ENCODE assay signal across 1 mouse cellular context in the genomic region with DNA sequence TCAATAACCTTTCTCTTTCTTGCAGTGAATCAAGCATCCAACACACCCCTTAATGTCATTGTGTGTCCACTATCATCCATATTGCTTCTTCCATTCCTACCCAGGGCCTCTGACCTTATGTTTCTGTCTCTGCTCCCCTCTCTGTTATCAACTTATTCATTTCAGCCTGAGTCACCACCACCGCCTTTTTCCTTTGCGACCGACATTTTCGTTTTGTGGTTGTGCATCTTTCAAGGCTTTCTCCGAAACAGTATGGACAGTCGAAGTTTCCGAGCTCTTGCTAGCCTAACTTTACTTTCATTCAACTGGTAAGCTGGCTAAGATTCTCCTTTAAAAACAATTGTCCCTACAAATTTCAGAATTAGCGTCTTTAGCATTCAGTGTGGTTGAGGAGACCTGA.
TF ChIP-seq lines count a peak whose summit lies in the region.

No protein-coding gene starts in this region.

TF ChIP-seq in CH12.LX, 34 proteins besides CTCF, POLR2A, EP300 and RAD21 (continued from another document):
- TF ChIP-seq CHD1 (IDR thresholded peaks at IDR 0.05; ENCODE audit: low read depth, low read length) (0 out of 2 replicates have a peak, but pooled peaks have one; percentile 31), JUND (conservative IDR thresholded peaks at IDR 0.05; ENCODE audit: low read depth, low read length) (peak; percentile 60; the same call in 1 of the 2 replicates)
TF ChIP-seq in CH12.LX: peak in this region for 17.
